Mouse (Mus musculus) gastrocnemius, adult 2 months (tissue): ENCODE measurements around the gene Cdca5. TPM values are rescaled to one million over a fixed set of nuclear protein-coding genes. Genes with fewer than 3 reads are reported as not detected.

ENCODE experiments used
- DNase-seq: peaks from one replicate; pipeline ENCODE4 v3.0.0; 2022
- H3K27ac ChIP-seq: fragments of 200-600 bp; 2 replicates; pipeline ENCODE4 v1.8.1; 2022; ENCODE audit warnings: mild to moderate bottlenecking
- H3K4me3 ChIP-seq: fragments of 200-600 bp; 2 replicates; pipeline ENCODE4 v1.8.1; 2022; ENCODE audit warnings: mild to moderate bottlenecking, moderate library complexity
- CTCF ChIP-seq: fragments of 200-600 bp; IDR thresholded peaks from 2 replicates; pipeline ENCODE4 v1.8.1; 2022; ENCODE audit warnings: antibody characterized with exemption, mild to moderate bottlenecking, moderate library complexity
- intact Hi-C: fragments of 180-260 bp; cut with DNase I; formaldehyde crosslinking; loops from one replicate; pipeline ENCODE4 v1.15.1; 2025
- total RNA-seq, 2 experiments: library from RNA; stranded (reverse); gene quantifications; 2 replicates each; pipeline ENCODE4 v1.2.3; 2021

The Cdca5 gene
- total RNA-seq, 2 experiments from 2014 or later: not detected

DNA sequence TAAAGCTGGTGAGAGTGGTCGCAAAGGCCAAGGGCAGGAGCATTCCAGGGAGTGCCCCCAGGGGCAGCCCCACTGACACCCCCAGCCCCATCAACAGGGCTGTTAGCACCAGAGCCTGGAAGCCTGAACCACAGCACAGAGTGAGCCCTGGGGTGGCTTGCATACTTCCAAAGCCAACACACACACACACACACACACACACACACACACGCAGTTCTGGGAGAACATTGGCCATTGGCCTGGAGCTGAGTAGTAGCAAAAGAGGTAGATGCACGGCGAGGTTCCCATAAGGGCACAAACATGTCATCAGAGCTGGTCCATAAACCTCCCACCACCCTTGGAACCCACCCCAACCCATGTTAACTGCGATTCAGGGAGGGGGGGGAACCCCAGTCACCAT lies 18.2 kb upstream of the Cdca5 start:
- peak overlapping the region; percentile 66 for H3K4me3 ChIP-seq
- intact Hi-C loops: no loop called here
- TF ChIP-seq CTCF: no peak
- H3K27ac ChIP-seq: peak overlapping the region; percentile 67
- DNase-seq: no peak

DNA sequence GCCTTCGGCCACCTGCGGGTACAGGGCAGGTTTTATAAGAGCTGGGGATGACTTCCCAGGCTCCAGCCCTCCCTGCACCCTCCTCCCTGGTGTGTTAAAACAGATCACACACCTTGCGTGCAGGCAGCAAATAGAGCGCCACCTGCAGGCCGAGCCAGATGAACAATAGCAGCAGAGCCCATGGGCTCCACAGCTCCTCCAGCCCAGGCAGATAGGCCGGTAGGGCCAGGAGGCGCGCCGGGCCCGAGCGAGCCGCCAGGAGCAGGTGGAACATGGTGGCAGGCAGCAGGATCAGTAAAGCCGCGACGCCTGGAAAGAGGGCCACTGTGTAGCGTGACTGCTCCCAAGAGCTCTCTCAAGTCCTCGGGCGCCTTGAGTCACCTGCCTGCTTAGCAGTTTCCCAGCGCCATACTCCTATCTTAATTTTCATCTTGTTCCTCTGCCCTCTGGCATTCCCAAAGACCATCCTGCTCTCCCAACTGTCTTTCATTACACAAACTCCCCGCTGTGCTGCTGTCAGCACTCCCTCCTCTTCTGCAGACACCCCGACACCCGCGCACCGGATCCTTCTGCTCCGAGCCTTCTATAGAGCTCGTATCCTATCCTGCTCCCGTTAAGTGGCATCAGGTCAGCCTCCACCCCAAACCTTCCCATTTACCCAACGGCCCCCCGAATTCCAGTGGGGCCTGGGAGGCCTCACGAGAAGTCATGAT lies 17.6 kb upstream of the Cdca5 start:
- peak; percentile 89 for TF ChIP-seq CTCF
- intact Hi-C loops: no loop called here
- DNase-seq: peak; percentile 87
- H3K4me3 ChIP-seq: peak overlapping the region; percentile 66
- H3K27ac ChIP-seq: peak overlapping the region; percentile 67

- intact Hi-C loops: no loop called here
- H3K27ac ChIP-seq: peak within 1 kb of the TSS; percentile 67
- H3K4me3 ChIP-seq: peak within 1 kb of the TSS; percentile 66
- peak; percentile 95 for DNase-seq
- TF ChIP-seq CTCF: no peak
Observed at GRCm38 (mm10) chr19:6067724-6068415, 16.9 kb upstream of the Cdca5 start, which contains the start of gene Tm7sf2. TSS of gene Tm7sf2 (minus strand) at chr19:6068373.

GRCm38 (mm10) chr19:6068951-6069350 lies 15.8 kb upstream of the Cdca5 start:
- intact Hi-C loops: no loop called here
- Histone ChIP-seq H3K4me3 (no peak overlapping the region), H3K27ac (no peak overlapping the region)
- DNase-seq: no peak
- TF ChIP-seq CTCF: no peak

DNA sequence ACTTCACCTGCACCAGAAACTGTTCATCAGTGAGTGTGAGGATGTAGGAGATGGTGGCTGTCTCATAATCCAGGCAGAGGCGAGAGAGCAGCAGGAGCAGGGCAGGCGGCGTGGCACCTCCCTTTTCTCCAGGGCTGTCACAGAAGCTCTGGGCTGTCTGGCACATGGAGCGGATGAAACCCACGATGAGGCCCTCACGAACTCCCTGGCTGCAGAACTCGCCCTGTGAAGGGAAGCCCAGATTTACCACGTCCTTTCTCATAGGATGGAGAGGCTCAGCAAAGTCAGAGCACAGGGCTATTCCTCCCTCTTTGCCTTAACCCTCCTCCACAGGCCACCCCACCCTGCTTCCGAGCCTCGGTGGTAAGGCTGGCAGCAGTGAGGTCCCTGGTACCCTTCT lies 14.9 kb upstream of the Cdca5 start:
- intact Hi-C loops: no loop called here
- no peak for TF ChIP-seq CTCF
- Histone ChIP-seq H3K27ac (no peak overlapping the region), H3K4me3 (no peak overlapping the region)
- DNase-seq: no peak

- intact Hi-C loops: no loop called here
- no peak for DNase-seq
- TF ChIP-seq CTCF: no peak
- Histone ChIP-seq H3K27ac (no peak overlapping the region), H3K4me3 (no peak overlapping the region)
Observed at GRCm38 (mm10) chr19:6070571-6071250, 14.1 kb upstream of the Cdca5 start.

GRCm38 (mm10) chr19:6071261-6071660 lies 13.5 kb upstream of the Cdca5 start:
- no peak for TF ChIP-seq CTCF
- no peak overlapping the region for H3K4me3 ChIP-seq
- H3K27ac ChIP-seq: no peak overlapping the region
- no peak for DNase-seq
- intact Hi-C loops: no loop called here

GRCm38 (mm10) chr19:6073889-6074288 lies 10.9 kb upstream of the Cdca5 start:
- no peak for TF ChIP-seq CTCF
- no peak for DNase-seq
- Histone ChIP-seq H3K4me3 (no peak overlapping the region), H3K27ac (no peak overlapping the region)
- intact Hi-C loops: no loop called here

GRCm38 (mm10) chr19:6076564-6077393 lies 8.0 kb upstream of the Cdca5 start, which contains the start of gene Vps51:
TSS of gene Vps51 (minus strand) at chr19:6077231.
- Histone ChIP-seq H3K27ac (peak within 1 kb of the TSS; percentile 94), H3K4me3 (peak within 1 kb of the TSS; percentile 75)
- TF ChIP-seq CTCF: no peak
- intact Hi-C loops: loop anchor here (2.0 kb wide), 1 partner anchor 16 kb away; the partner anchor contains the start of gene Znhit2
- DNase-seq: peak; percentile 88

DNA sequence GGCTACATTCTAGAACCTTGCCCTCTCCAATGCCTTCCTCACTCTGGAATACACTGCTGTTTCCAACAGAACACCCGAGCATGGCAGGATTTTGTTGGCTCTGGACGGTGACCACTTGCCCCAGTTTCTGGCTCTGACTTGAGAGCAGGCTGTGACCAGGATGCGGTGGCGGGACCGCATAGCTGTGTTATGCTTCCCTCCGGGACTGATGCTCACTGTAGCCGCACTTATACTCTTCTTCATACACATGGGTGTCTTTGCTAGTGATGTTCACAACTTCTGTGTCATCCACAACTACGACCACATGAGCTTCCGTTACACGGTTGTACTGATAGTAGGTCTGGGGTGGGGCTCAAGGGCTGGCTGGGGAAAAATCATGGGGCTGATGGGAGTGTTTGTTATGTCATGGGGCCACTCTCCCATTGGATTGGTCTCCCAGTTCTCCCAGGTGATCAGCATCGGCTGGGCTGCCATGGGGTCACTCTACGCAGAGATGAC lies 4.8 kb upstream of the Cdca5 start, which contains the start of gene Tmem262:
Gene Tmem262 (plus strand): TSS at position 51 of the 498 bp plus-strand sequence.
- H3K4me3 ChIP-seq: no peak within 1 kb of the TSS
- no peak for DNase-seq
- TF ChIP-seq CTCF: no peak
- H3K27ac ChIP-seq: no peak within 1 kb of the TSS
- intact Hi-C loops: no loop called here

- H3K27ac ChIP-seq: no peak within 1 kb of the TSS
- intact Hi-C loops: no loop called here
- TF ChIP-seq CTCF: no peak
- H3K4me3 ChIP-seq: no peak within 1 kb of the TSS
- DNase-seq: no peak
Observed at GRCm38 (mm10) chr19:6082156-6082555, 2.6 kb upstream of the Cdca5 start, which contains the start of gene Gm28374. TSS of gene Gm28374 (minus strand) at chr19:6082256.

DNA sequence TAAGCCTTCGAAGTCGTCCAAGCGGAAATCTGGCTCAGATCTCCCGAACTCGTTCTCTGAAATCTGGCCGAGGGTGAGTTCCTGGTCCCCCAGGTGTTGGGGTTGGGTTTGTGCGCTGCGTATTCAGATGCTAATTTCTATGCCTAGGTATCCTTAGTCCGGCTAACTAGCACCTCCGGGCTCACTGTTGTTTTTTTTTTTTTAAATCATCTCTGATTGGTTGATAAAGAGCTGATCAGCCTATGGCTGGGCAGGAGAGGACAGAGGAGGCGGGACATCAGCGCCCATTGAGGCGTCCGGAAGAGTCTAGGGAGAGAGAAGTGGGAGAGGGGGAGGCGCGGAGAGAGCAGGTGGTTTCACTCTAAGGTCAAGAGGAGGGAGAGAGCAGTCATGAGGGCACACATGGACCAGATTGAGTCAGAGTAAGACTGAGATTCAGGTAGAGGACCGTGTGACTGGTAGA lies 665 bp downstream of the Cdca5 start:
- H3K27ac ChIP-seq: no peak overlapping the region
- TF ChIP-seq CTCF: no peak
- peak overlapping the region; percentile 86 for H3K4me3 ChIP-seq
- intact Hi-C loops: loop anchor here (2.0 kb wide), 1 partner anchor 31 kb away; no protein-coding TSS in a partner anchor
- DNase-seq: no peak
